Mouse (Mus musculus): ENCODE measurements around the gene Ate1. TPM values are rescaled to one million over a fixed set of nuclear protein-coding genes. Genes with fewer than 3 reads are reported as not detected.

Gene Ate1
- total RNA-seq, 2 experiments from 2014 or later: 61.6 to 61.9 TPM

Other genes with a start within 250 kb of the Ate1 start
- 10 to 100 TPM; 32.6 to 33.3 TPM for gene Nsmce4a, start 52.7 kb upstream of the Ate1 start, total RNA-seq (2021)
- gene Tacc2, start 57.1 kb upstream of the Ate1 start, total RNA-seq (2021): 10 to 100 TPM; 86.2 to 86.5 TPM